Mouse (Mus musculus) gastrocnemius, adult 2 months (tissue): ENCODE measurements around the gene Otop2. TPM values are rescaled to one million over a fixed set of nuclear protein-coding genes. Genes with fewer than 3 reads are reported as not detected.

Source experiments
- DNase-seq: peaks from one replicate; pipeline ENCODE4 v3.0.0; 2022
- H3K27ac ChIP-seq: fragments of 200-600 bp; 2 replicates; pipeline ENCODE4 v1.8.1; 2022; ENCODE audit warnings: mild to moderate bottlenecking
- H3K4me3 ChIP-seq: fragments of 200-600 bp; 2 replicates; pipeline ENCODE4 v1.8.1; 2022; ENCODE audit warnings: mild to moderate bottlenecking, moderate library complexity
- CTCF ChIP-seq: fragments of 200-600 bp; IDR thresholded peaks from 2 replicates; pipeline ENCODE4 v1.8.1; 2022; ENCODE audit warnings: antibody characterized with exemption, mild to moderate bottlenecking, moderate library complexity
- intact Hi-C: fragments of 180-260 bp; cut with DNase I; formaldehyde crosslinking; loops from one replicate; pipeline ENCODE4 v1.15.1; 2025
- total RNA-seq, 2 experiments: library from RNA; stranded (reverse); gene quantifications; 2 replicates each; pipeline ENCODE4 v1.2.3; 2021

Otop2 gene
- total RNA-seq, 2 experiments from 2014 or later: not detected

GRCm38 (mm10) chr11:115291503-115291902 lies 15.5 kb upstream of the Otop2 start:
- TF ChIP-seq CTCF: no peak
- H3K4me3 ChIP-seq: no peak overlapping the region
- peak overlapping the region; percentile 43; the same call in 1 of the 2 replicates for H3K27ac ChIP-seq
- DNase-seq: no peak
- intact Hi-C loops: no loop called here

- TF ChIP-seq CTCF: no peak
- Histone ChIP-seq H3K27ac (no peak overlapping the region), H3K4me3 (no peak overlapping the region)
- no peak for DNase-seq
- intact Hi-C loops: no loop called here
These were observed 14.2 kb upstream of the Otop2 start for GRCm38 (mm10) chr11:115292631-115293375.

GRCm38 (mm10) chr11:115295939-115296338 lies 11.0 kb upstream of the Otop2 start:
- intact Hi-C loops: no loop called here
- H3K4me3 ChIP-seq: no peak overlapping the region
- H3K27ac ChIP-seq: no peak overlapping the region
- DNase-seq: no peak
- no peak for TF ChIP-seq CTCF

- H3K27ac ChIP-seq: peak overlapping the region; percentile 79
- TF ChIP-seq CTCF: no peak
- no peak for DNase-seq
- peak overlapping the region; percentile 78 for H3K4me3 ChIP-seq
- intact Hi-C loops: no loop called here
These were observed 10.3 kb upstream of the Otop2 start for GRCm38 (mm10) chr11:115296471-115297210.

- intact Hi-C loops: no loop called here
- TF ChIP-seq CTCF: peak; percentile 54
- peak within 1 kb of the TSS; percentile 78 for H3K4me3 ChIP-seq
- H3K27ac ChIP-seq: peak within 1 kb of the TSS; percentile 79
- DNase-seq: peak; percentile 78
These were observed 9.6 kb upstream of the Otop2 start, which contains the start of gene Fads6 for GRCm38 (mm10) chr11:115297214-115297826. Gene Fads6, minus strand, starts transcription at chr11:115297663.

- intact Hi-C loops: no loop called here
- Histone ChIP-seq H3K4me3 (no peak overlapping the region), H3K27ac (no peak overlapping the region)
- TF ChIP-seq CTCF: no peak
- no peak for DNase-seq
These were observed 8.8 kb upstream of the Otop2 start for GRCm38 (mm10) chr11:115298160-115298559.

- TF ChIP-seq CTCF: no peak
- Histone ChIP-seq H3K27ac (no peak overlapping the region), H3K4me3 (no peak overlapping the region)
- intact Hi-C loops: no loop called here
- DNase-seq: no peak
These were observed 6.2 kb upstream of the Otop2 start for GRCm38 (mm10) chr11:115300745-115301144.

- no peak for TF ChIP-seq CTCF
- DNase-seq: no peak
- no peak overlapping the region for H3K4me3 ChIP-seq
- intact Hi-C loops: no loop called here
- no peak overlapping the region for H3K27ac ChIP-seq
These were observed 5.6 kb upstream of the Otop2 start for GRCm38 (mm10) chr11:115301351-115301750.

GRCm38 (mm10) chr11:115303167-115303566 lies 3.8 kb upstream of the Otop2 start:
- H3K27ac ChIP-seq: no peak overlapping the region
- DNase-seq: no peak
- no peak overlapping the region for H3K4me3 ChIP-seq
- intact Hi-C loops: no loop called here
- no peak for TF ChIP-seq CTCF

- H3K4me3 ChIP-seq: no peak overlapping the region
- H3K27ac ChIP-seq: no peak overlapping the region
- DNase-seq: no peak
- intact Hi-C loops: no loop called here
- no peak for TF ChIP-seq CTCF
These were observed 1.8 kb downstream of the Otop2 start for GRCm38 (mm10) chr11:115308781-115309180.

- Histone ChIP-seq H3K4me3 (no peak overlapping the region), H3K27ac (no peak overlapping the region)
- TF ChIP-seq CTCF: peak; percentile 37; the same call in 1 of the 2 replicates
- intact Hi-C loops: no loop called here
- DNase-seq: no peak
These were observed 7.3 kb downstream of the Otop2 start for GRCm38 (mm10) chr11:115314249-115314648.

GRCm38 (mm10) chr11:115317204-115317603 lies 10.2 kb downstream of the Otop2 start:
- intact Hi-C loops: no loop called here

More at GRCm38 (mm10) chr11:115317204-115317603, 10.2 kb downstream of the Otop2 start:
- peak; percentile 51 for DNase-seq
- no peak for TF ChIP-seq CTCF
- H3K4me3 ChIP-seq: no peak overlapping the region
- H3K27ac ChIP-seq: no peak overlapping the region
